Mouse (Mus musculus) left cerebral cortex, postnatal 25 days (tissue): Measurements from ENCODE around the gene Slco2a1. TPM values are rescaled to one million over a fixed set of nuclear protein-coding genes. Genes with fewer than 3 reads are reported as not detected.

Source experiments
- DNase-seq, 2 experiments: peaks; one replicate each; pipeline ENCODE4 v3.0.0; 2022; ENCODE audit warnings: low spot score in 2 of 2, mixed read lengths in 1 of 2
- intact Hi-C: fragments of 180-260 bp; cut with DNase I; formaldehyde crosslinking; loops from one replicate; pipeline ENCODE4 v1.15.1; 2025
- total RNA-seq, 2 experiments: library from RNA; stranded (reverse); gene quantifications; 2 replicates each; pipeline ENCODE4 v1.2.3; 2021

Slco2a1 gene
- total RNA-seq, 2 experiments from 2014 or later: 1.3 TPM

DNA sequence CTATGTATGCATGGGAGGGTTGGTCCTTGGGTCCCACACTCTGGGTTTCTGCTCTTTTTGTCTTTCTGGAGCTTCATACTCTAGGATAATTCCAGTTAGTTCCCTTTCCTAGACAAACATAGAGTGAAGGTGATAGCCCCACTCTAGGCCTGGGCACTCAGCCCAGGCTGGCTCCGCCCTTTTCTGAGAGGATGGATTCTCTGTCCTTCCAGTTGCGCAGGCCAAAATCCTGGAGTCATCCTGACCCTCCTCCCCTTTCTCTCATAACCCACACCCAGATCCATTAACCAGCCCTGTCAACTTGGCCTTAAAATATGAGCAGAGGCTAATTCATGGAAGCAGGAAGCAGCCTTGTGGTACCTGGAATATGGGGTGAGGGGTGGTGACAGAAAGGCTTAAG lies 6.7 kb upstream of the Slco2a1 start:
- intact Hi-C loops: no loop called here
- DNase-seq: no peak

DNA sequence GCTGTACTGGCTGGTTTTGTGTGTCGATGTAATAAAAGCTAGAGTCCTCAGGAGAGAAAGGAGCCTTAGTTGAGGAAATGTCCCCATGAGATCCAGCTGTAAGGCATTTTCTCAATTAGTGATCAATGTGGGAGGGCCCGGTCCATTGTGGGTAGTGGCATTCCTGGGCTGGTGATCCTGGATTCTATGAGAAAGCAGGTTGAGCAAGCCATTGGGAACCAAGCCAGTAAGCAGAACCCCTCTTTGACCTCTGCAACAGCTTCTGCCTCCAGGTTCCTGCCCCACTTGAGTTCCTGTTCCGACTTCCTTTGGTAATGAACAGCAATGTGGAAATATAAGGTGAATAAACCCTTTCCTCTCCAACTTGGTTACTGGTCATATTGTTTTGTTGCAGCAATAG lies 6.1 kb upstream of the Slco2a1 start:
- DNase-seq: no peak
- intact Hi-C loops: no loop called here

DNA sequence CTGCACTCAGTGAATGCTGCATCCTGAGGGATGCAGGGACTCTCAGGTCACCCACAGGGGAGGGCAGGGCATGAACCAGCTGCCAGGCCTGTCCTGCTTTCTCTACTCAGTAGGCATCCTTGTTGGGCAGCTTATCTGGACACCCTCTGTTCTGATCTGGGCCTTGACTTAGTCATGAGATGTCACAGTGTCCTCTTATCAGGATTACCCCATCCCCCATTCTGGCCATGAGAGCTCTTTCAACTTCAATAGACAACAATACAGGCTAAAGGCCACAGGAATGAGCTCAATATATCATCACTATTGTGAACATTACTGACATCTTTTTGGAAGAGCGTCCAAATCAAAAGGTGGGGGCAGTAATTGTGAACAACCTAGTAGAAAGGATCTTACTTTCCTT lies 3.4 kb upstream of the Slco2a1 start:
- intact Hi-C loops: no loop called here
- no peak for DNase-seq

DNA sequence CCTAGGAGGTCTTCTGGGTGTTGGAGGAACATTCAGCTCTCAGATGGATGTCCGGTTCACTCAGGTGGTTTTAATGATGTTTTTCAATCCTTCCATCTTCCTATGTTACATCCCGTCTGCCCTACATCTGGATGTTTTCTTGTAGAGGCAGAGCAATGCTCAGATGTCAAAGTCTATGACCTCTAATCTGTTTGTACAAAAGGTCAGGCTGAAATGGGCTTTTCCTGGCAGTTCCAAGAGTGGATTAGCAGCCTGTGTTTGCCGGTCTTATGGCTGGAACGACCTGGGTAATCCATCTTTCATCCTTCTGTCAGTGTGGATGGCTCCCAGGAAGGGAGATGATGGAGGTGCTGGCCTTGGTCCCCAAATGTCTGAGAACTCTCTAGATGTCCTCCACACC lies 2.6 kb upstream of the Slco2a1 start:
- no peak for DNase-seq
- intact Hi-C loops: no loop called here

DNA sequence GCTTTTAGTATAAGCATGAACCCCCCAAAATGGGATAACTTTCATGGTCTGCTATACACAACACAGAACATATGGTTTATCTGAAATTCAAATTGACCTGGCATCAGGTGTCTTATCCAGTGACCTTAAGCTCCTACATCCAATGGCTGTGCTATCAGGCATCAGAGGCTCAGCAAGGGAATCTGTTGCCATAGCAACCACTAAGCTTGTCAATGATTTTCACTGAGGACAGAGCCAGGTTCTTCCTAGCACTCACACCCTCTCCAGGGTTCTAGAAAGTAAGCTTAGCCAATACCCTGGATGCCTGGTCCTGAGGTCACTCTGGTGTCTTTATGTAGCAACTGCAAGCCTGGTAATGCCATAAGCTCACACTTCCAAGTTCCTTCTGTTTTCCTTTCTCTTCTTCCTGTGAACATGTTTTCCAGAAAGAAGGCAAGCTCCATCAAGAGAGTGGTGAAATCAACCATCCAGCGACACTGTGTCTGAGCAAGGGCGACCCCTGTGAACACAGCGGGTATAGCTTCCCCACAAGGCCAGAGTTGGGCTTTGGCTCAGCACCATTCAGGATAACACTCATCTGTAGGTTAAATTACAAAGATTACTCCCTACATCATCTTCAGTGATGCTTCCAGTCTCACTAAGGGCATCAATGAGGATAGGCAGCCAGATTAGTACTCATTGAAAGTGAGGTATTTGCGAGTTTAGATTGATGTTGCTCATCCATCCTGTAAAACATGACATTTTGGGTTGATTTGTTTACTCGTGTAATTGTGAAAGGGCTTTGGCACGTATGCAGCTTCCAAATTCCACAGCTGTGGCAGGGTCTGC lies 2.0 kb downstream of the Slco2a1 start:
- DNase-seq: no peak
- intact Hi-C loops: no loop called here

DNA sequence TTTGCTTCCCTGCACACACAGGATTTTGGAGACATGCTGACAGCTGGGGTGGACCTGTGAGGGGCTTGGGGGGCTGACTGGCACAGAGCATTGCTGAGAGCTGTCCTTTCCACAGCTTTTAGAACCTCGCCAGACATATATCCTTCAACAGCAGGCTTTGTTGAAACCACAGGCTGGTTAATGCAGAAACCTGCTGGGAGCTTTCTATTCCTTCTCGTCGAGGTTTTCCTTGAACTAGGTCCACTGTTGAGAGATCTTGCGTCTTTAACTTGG lies 2.6 kb downstream of the Slco2a1 start:
- intact Hi-C loops: no loop called here
- no peak for DNase-seq

DNA sequence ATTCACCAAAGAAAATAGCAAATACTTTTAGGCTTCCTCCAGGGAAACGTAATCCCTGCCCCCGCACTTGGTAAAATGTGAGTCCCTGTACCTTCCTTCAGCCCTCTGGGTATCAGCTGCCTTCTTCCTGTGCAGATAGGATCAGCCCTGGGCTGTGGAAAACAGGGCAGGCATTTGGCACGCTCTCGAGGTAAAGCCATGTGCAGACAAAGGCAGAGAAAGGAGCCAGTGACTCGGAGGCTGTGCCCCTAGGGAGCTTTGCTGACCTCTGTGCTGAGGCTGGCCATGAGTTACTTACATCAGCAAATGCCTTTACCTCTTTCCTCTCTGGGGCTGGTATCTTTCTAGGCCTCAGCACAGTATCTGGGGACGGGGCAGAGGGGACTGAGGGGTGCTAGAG lies 4.4 kb downstream of the Slco2a1 start:
- no peak for DNase-seq
- intact Hi-C loops: no loop called here

DNA sequence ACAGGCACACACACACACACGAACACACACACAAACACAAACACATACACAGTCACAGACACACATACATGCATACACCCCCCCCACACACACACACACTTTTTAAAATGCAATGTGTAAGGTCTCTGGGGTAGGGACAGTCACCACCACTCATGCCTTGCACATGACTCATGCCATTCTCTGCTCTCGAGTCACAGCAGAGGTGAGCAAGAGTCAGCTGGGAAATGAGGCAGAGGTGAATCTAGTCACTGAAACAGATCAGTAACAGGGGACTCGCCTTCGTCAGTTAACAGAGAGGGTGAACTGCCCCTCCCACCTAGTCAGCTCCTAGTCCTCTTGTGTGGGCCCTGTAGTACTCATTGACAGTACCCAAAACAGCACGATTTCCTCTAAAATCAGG lies 5.3 kb downstream of the Slco2a1 start:
- DNase-seq: no peak
- intact Hi-C loops: no loop called here

DNA sequence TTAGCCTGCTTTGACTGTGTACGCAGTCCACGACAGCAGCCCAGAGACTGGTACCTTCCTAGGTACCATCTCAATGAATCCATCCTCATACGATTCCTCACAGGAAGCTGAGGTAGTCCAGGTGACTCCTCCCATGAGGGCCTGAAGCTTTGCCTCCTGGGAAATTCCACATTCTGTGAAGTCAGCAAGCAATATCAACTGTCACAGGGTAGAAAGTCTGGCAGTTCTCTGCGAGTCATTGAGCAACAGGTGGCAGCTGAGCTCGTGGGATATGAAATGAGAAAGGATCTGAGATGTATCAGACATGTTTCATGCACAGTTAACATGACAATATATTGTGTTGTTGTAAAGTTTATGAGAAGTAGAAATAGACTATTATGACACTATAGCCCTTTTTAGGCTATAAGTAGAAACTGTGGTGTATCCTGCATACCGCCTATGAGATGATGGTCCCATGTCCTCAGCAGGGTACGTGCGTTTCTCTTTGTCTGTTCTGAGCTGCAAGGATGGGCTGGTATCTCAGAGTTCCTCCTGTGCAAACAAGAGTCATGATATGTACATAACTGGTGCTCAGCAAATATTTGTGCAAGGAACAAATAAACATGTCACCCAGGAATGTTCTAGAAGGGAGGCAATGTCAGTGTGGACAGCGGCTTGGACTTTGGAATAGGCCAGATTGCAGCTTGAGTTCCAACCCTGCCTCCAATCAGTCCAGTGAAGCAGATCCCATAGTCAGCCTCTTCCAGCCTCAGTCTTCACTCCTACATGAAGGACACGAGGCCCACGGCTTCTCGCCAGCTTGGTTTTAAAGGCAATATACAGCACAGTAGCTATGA lies 7.5 kb downstream of the Slco2a1 start:
- intact Hi-C loops: no loop called here

DNA sequence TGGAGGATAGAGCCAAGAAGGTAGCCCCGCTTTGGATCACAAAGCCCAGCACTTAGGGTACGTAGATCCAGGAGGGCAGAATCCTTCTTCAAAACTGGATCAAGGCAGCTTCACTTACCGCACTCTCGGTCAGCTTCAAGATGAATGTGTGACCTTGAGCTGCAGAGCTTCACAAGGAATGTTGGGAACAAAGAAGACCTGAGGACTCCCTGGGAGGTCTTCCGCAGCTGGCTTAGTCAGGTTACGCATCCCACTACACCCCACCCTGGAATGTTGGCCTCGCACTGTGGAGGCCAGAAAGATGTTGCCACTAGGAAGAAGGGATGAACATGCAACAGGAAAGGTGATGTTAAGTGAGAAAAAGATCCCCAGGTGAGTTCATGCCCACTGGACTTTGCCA lies 11.9 kb downstream of the Slco2a1 start:
- intact Hi-C loops: no loop called here
- no peak for DNase-seq

More for the DNA sequence above, 7.5 kb downstream of the Slco2a1 start:
- no peak for DNase-seq

DNA sequence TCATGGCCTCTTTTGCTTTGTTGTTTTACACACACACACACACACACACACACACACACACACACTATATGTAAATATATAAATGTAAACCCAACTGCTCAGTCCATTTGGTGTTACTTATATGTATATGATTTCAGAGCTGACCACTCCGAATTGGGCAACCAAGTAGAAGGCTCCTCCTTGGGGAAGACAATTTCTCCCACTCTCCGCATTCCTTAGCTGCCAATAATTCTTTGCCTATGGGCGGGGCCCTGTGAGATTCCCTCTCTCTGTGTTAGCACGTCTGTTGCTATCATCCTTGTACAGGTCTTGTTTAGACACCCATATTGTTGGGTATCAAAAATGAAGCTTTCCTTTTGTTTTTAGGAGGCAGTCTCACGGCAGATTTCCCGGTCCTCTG lies 15.8 kb downstream of the Slco2a1 start:
- no peak for DNase-seq
- intact Hi-C loops: no loop called here

DNA sequence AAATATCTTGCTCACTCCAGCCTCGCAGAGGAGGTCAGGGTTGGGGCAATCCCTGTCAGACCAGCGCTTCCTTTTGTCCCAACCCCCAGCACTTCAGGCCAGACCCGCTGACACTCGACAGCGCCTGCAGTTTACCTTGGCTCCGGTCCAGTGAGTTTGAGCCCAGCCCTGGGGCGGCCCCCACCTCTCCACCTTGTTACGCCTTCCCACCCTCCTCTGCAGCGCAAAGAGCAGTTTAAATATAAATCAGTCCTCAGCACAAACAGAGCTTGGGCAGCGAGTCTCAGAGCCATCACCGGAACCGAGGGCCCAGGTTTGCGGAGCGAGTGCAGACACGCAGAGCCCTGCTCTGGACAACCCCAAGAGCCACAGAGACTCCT lies 19.2 kb downstream of the Slco2a1 start:
- intact Hi-C loops: no loop called here
- DNase-seq: no peak

DNA sequence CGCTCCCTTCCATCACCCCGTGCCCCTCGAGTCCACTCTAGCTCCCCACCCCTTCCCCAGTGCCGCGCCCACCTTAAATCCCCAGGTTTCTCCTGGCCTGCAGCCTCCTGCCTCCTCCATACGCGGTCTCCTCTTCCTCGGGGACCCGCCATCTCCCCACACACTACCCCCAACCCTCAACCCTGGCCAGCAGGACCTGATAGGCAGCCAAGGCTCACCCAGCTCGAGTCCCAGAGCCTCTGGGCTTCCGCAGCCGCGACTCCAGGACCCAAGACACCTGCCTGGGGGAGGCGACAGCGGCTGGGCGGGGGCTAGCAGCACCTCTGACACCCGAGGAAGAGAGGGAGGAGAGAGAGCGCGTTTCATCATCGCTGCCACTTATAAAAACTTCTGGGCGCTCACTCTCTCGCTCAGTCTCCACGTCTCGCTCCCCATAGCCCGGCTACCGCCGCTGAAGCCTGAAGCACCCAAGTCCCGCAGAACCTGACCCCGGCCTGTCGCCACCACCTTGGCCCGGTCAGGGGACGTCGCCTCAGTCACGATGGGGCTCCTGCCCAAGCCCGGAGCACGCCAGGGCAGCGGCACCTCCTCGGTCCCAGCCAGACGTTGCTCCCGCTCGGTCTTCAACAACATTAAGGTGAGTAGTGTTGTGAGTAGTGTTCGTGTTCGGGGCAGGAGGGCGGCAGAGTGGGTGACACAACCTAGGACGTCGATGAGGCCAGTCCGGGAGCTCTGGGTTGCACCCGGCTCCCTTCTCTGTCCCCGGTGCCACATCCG lies 19.8 kb downstream of the Slco2a1 start:
- DNase-seq: no peak
- intact Hi-C loops: no loop called here

DNA sequence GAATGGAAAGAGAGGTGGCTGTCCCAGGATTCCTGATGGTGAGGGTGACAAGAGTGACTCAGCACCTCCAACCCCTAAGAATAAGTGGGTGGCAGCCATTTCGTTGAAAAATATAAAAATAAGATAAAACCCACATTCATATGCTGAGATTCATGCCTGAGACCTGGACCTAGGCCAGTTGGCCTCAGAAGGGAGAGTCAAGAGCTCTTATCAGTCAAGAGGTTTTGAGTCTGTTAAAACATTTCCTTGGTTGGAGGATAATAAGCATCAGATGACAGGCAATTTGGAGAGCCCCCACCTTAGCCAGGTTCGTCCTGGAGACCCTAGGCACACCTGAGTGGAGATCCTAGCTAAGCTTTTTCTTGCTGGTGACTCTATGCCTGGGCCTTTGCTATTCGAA lies 21.6 kb downstream of the Slco2a1 start:
- DNase-seq: no peak
- intact Hi-C loops: loop anchor here (5.0 kb wide), 1 partner anchor 82 kb away; no protein-coding TSS in a partner anchor

DNA sequence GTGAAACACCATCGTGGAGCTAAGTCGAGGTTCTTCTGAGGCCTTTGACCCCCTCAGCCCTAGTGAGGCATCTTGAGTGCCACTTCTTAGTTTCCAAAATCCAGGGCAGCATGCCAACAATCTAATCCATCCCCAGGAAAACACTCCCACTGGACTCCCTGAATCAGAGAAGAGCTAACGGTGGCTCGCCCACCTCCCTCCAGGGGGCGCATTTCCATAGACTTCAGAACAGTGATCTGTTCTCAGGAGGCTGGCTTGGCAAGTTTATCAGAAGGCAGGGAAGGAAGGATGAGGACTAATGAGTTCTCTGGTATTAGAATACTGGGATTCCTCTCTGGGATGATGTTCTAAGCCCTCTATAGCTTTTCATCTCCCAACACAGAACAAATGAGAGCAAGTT lies 24.9 kb downstream of the Slco2a1 start:
- intact Hi-C loops: loop anchor here (5.0 kb wide), 1 partner anchor 79 kb away; no protein-coding TSS in a partner anchor
- DNase-seq: peak; percentile 16 to 32

DNA sequence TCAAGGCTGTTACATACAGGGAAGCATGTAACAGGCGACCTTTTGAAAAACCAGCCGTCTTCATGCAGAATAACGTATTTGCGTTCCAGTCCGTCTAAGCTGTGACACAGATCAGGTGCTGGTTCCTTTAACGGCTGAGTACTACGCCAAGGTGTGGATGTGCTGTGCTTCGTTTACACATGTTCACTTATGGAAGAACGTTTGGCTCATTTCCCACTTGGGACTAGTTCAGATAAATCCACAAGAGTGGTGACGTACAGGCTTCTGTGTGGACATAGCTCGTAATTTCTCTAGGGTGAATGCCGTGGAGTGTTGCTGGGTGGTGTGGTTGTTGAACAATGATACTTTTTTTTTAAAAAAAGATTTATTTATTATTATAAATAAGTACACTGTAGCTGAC lies 26.2 kb downstream of the Slco2a1 start:
- intact Hi-C loops: loop anchor here (5.0 kb wide), 1 partner anchor 78 kb away; no protein-coding TSS in a partner anchor
- DNase-seq: no peak

DNA sequence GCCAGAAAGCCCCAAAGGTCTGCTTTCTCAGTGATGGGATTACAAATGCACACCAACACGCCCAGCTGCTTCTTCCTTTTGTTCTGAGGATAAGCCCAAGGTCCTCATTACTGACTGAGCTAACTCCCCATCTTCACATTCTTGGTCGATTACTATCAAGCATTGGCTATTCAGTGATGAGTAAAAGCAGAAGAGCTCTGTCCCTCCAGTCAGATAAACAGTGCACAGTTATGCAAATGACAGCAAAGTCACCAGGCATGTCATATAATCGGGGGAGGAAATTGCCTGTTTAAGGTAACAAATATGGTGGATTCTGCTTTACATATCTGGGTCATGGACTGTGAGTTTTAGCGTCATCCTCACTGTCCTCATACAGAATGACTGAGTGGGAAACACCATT lies 35.6 kb downstream of the Slco2a1 start:
- no peak for DNase-seq
- intact Hi-C loops: no loop called here

DNA sequence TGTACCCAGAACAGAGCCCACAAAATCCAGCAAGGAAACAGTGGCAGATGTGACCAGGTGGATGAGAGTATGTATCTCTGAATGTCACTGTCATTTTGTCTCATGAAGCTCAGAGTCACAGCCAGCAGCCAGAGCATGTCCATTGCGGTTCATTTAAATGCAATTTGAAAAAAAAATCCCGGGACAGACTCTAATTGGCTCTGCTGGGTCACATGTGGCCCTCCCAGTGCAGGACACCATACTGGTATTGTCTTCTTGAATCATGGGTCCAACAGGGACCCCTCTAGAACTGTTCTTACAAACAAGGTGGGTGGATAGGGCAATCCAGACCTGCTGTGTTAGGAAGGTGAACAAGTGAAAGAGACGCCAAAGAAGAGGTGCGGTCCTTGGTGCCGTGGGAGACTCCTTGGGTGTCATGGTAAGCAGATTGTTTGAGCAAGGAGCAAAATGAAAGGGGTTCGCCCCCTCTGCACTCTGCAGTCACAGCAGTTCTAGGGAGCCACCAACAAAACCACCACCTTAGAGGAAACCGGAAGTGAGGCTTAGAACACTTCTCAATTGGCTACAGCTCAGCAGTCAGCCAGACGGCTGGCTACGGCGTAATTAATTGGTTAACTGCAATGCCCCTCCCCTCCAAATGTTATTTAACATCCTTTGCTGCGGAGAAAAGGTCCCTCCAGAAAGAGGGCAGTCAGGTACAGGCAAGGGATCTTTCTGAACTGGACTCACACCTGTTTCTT lies 38.8 kb downstream of the Slco2a1 start:
- intact Hi-C loops: no loop called here
- no peak for DNase-seq

DNA sequence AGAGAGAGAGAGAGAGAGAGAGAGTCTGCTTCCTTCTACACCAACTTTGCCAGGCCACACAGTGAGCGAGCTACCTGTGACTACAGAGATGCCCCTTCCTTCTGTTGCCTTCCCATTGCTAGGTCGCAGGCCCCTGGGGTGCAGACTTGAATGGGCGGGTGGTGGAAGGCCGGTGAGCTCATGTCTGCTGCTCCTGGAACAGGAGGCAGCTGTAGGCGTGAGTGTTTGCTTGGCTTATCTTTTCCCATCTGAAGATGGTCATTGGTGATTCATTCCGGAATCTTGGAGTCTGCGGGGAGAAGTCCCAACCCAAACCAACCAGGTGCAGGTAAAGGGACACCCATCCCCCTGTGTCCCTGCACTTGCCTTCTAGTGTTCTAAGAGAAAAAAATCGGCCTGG lies 40.5 kb downstream of the Slco2a1 start:
- intact Hi-C loops: no loop called here
- DNase-seq: no peak

DNA sequence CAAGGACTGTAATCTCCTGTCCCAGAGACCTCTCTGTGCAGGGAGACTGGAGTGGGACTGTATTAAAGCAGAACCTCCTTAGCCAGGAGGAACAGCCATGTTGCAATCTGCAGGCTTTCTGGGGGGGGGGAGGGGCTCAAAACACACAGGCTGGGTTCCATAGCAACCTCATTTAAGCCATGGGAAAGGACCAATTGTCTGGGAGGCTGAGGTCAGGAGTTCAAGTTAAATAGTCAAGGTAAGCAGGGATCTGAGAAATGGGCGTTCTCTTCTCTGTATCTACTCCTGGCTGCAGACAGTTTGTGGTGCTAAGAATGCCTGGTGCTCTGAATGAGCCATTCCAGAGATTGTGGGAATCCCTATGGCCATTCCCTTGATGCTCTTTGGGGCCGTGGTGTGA lies 41.5 kb downstream of the Slco2a1 start:
- intact Hi-C loops: no loop called here
- no peak for DNase-seq
